Mouse (Mus musculus) adrenal gland, adult 2 months (tissue): ENCODE measurements around the gene Stub1. TPM values are rescaled to one million over a fixed set of nuclear protein-coding genes. Genes with fewer than 3 reads are reported as not detected.

ENCODE experiments used
- DNase-seq: peaks from one replicate; pipeline ENCODE4 v3.0.0; 2021
- polyA plus RNA-seq: library from polyadenylated mRNA; depleted of rRNA; stranded (reverse); fragments of >200 nt; gene quantifications from 2 replicates; pipeline ENCODE4 v1.2.3, GENCODE M21; 2012
- total RNA-seq, 2 experiments: library from RNA; stranded (reverse); gene quantifications; 2 replicates each; pipeline ENCODE4 v1.2.3; 2021

Stub1 gene
- total and polyA plus RNA-seq, 3 experiments, result 149 to 236 (median 184) TPM

- peak; percentile 93 for DNase-seq
Measured at GRCm38 (mm10) chr17:25837076-25837410, 3.8 kb upstream of the Stub1 start, which contains the start of gene Rhbdl1. Gene Rhbdl1, minus strand, starts transcription at chr17:25837295.

GRCm38 (mm10) chr17:25836397-25837075, 3.3 kb upstream of the Stub1 start:
- no peak for DNase-seq

GRCm38 (mm10) chr17:25835816-25836215, 2.6 kb upstream of the Stub1 start:
- peak; percentile 42 for DNase-seq

- no peak for DNase-seq
Measured at GRCm38 (mm10) chr17:25835301-25835700, 2.1 kb upstream of the Stub1 start.

- DNase-seq, result no peak
Measured at GRCm38 (mm10) chr17:25834595-25835222, 1.5 kb upstream of the Stub1 start.

- peak; percentile 68 for DNase-seq
Measured at GRCm38 (mm10) chr17:25833961-25834594, 874 bp upstream of the Stub1 start.

GRCm38 (mm10) chr17:25832436-25833290, 541 bp downstream of the Stub1 start:
- peak; percentile 100 for DNase-seq

GRCm38 (mm10) chr17:25831451-25832281, 1.5 kb downstream of the Stub1 start:
- peak; percentile 82 for DNase-seq

- DNase-seq, result no peak
Measured at GRCm38 (mm10) chr17:25830806-25831431, 2.3 kb downstream of the Stub1 start.

GRCm38 (mm10) chr17:25830200-25830753, 2.9 kb downstream of the Stub1 start:
- DNase-seq, result no peak

GRCm38 (mm10) chr17:25829558-25830017, 3.6 kb downstream of the Stub1 start:
- no peak for DNase-seq

- DNase-seq, result peak; percentile 87
Measured at GRCm38 (mm10) chr17:25828712-25829557, 4.3 kb downstream of the Stub1 start, which contains the start of gene Jmjd8. Gene Jmjd8, plus strand, starts transcription at chr17:25828867.

GRCm38 (mm10) chr17:25828223-25828594, 5.0 kb downstream of the Stub1 start:
- DNase-seq, result no peak

GRCm38 (mm10) chr17:25827546-25828222, 5.5 kb downstream of the Stub1 start:
- no peak for DNase-seq

- DNase-seq, result no peak
Measured at GRCm38 (mm10) chr17:25827011-25827410, 6.2 kb downstream of the Stub1 start.

GRCm38 (mm10) chr17:25825984-25826570, 7.1 kb downstream of the Stub1 start:
- no peak for DNase-seq

- no peak for DNase-seq
Measured at GRCm38 (mm10) chr17:25825311-25825710, 7.9 kb downstream of the Stub1 start.

- no peak for DNase-seq
Measured at GRCm38 (mm10) chr17:25824362-25825142, 8.7 kb downstream of the Stub1 start.
